Mouse (Mus musculus): ENCODE measurements around the gene Rnf31.
A peak's percentile ranks its signal among the peaks of the same experiment; 100 is the strongest.

Gene Rnf31

DNA sequence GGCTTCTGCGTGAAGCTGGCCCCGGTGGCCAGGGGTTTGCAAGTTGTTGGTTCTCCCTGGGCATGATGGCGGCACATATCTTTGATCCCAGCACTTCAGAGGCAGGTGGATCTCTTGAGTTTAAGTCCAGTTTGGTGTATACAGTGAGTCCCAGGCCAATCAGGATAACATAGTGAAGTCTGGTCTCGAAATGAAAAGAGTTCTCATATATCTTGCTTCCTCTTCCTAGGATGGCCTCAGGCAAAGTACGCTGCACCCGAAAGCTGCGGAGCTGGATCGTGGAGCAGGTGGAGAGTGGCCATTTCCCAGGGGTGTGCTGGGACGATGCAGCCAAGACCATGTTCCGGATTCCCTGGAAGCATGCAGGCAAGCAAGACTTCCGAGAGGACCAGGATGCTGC lies 13.3 kb downstream of the Rnf31 start:
- DNase-seq (ENCODE audit: low spot score), result no peak

DNA sequence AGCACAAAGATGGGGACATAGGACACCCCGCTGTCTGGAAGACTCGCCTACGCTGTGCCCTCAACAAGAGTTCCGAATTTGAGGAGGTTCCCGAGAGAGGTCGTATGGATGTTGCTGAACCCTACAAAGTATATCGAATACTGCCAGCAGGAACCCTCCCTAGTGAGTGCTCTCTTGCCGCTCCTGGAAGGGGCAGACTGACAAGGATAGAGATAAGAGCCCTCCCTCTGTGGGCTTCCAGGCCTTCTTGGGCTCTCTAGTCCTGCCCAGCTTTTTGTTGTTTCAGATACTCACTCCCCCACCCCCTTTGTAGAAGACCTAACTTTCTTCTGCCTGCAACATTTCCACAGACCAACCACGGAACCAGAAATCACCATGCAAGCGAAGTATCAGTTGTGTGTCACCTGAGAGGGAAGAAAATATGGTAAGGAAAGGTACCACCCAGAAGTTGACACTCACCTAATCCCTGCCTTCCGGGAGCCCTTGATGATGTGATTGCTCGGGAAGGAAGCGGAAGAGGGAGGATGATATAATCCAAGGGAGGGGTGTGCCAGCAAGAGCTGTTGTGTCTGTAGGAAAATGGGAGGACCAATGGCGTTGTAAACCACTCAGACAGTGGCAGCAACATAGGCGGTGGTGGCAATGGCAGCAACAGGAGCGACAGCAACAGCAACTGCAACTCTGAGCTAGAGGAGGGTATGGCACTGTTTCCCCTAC lies 14.4 kb downstream of the Rnf31 start:
- no peak for DNase-seq (ENCODE audit: low spot score)

DNA sequence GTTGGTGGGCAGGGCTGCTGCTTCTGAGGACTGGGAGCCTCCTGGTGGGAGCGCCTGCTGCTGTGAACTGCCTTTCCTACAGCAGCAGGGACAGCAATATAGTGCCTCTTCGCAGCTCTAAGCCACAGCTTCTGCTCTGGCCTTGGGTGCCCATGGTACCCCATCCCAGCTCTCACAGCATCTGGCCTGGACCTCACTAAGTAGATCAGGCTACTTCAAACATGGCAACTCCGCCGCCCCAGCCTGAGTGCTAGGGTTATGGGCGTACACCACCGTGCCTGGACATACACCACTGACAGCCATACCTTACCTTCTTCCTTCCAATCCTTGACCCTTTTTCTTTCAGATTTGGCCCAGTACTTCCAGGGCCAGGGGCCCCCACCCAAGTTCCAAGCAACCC lies 16.8 kb downstream of the Rnf31 start:
- DNase-seq (ENCODE audit: low spot score), result no peak

DNA sequence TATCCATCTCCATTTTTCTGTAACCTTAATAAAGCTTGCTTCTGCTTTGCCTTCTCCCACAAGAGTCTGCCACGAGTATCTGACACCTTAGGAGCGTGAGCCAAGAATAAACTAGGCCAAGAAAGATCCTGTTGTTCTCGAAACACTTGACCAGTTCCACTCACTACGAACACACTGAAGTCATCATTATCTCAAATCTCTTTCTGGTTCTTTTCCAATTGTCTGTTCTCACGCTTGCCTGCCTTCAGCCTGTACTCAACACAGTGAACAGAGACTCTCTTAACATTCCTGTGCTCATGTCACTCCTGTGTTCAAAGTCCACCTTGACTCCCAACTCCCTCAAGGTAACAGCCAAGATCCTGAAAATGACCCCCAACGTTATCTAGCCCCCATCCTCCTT lies 21.8 kb downstream of the Rnf31 start:
- no peak for DNase-seq (ENCODE audit: low spot score)

DNA sequence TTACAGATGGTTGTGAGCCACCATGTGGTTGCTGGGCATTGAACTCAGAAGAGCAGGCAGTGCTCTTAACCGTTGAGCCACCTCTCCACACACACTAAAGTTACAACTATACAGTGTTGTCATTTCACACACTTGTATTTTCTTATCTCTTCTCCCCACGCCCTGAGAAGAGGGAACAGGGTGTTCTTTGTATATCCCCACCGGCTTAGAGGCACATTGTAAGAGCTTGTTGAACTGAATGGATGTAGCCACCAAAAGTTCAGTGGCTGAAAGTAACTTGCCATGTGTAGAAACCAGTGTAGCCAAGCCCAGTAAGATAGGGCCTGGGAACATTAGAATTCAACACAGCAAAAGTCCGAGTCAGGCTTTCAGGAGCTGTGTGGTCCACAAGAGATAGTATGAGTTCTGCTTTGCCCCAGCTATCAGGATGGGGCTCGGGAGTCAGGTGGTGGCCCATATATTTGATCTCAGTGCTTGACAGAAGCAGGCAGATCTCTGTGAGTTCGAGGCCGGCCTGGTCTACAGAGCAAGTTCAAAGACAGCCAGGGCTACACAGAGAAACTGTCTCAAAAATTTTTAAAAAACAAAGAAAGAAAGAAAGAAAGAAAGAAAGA lies 23.2 kb downstream of the Rnf31 start:
- DNase-seq (ENCODE audit: low spot score), result no peak

DNA sequence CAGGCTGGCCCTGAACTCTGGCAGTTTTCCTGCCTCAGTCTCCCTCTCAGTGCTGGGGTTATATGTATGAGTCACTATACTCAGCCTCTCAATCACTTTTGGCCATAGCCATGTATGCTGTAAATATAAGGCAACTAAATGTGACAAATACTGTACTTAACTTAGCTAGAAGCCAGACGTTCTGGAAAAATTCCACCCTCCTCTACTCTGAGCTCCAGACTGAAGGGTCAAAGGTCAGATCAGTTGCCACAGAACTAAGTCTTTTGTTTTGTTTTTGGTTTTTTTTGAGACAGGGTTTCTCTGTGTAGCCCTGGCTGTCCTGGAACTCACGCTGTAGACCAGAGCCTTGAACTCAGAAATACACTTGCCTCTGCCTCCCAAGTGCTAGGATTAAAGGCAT lies 24.4 kb downstream of the Rnf31 start:
- no peak for DNase-seq (ENCODE audit: low spot score)

DNA sequence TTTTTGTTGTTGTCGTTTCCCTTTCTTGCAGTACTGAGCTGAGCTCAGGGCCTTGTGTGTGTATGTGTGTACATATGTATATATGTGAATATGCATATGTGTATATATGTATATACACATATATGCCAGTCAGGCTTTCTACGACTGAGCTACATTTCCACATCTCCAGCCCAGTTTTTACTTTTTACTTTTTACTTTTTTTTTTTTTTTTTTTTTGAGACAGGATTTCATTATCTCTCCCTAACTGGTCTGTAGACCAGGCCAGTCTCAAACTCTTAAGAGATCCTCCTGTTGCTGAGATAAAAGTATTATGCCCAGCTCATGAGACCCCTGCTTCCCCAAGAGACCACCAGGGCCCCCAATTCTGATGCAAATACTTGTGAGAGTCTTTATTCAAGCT lies 25.3 kb downstream of the Rnf31 start:
- DNase-seq (ENCODE audit: low spot score), result no peak

DNA sequence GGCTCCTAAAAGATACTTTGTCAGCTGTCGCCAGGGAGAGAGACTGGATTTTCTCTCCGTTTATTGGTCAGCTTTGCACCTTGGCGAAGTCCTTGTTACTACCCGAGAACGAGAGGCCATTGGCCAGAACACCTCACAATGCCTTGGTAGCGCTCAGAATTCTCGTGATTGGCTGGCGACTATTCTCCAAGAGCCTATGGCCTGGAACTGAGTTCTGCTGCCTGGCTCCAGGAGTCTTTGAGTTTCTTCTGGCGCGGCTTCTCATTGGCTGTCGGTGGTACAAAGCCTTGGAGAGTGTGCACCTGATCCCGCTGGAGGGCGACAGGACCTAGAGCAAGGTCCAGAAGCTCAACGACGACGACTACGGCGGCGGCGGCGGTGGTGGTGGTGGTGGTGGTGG lies 26.3 kb downstream of the Rnf31 start, which contains the start of gene Rec8:
Gene Rec8, plus strand, starts transcription at position 216 of the 400 bp plus-strand sequence.
- DNase-seq (ENCODE audit: low spot score), result peak; percentile 32

DNA sequence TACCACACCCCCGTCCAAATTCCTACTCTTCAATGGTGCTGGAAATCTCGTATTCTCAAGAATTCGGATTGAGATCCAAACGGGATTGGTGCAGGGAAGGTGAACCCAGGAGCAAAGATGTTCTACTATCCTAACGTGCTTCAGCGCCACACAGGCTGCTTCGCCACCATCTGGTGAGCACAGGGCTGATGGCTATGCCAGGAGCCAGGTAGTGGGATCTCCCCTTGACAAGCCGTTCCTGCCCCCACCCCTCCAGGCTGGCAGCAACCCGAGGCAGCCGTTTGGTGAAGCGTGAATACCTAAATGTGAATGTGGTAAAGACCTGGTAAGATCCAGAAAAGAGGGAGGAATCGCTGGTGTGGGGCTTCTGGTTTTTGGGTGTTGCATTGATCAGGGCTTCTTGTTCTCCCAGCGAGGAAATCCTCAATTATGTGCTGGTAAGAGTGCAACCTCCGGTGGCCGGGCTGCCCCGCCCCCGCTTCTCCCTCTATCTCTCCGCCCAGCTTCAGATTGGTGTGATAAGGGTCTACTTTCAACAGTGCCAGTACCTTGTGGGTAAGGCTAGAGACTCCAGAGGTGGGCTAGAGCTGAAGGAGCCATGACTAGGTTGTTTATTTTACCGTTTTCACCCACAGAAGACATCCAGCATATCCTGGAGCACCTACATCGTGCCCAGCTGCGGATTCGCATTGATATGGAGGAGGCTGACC lies 27.1 kb downstream of the Rnf31 start:
- DNase-seq (ENCODE audit: low spot score), result no peak

DNA sequence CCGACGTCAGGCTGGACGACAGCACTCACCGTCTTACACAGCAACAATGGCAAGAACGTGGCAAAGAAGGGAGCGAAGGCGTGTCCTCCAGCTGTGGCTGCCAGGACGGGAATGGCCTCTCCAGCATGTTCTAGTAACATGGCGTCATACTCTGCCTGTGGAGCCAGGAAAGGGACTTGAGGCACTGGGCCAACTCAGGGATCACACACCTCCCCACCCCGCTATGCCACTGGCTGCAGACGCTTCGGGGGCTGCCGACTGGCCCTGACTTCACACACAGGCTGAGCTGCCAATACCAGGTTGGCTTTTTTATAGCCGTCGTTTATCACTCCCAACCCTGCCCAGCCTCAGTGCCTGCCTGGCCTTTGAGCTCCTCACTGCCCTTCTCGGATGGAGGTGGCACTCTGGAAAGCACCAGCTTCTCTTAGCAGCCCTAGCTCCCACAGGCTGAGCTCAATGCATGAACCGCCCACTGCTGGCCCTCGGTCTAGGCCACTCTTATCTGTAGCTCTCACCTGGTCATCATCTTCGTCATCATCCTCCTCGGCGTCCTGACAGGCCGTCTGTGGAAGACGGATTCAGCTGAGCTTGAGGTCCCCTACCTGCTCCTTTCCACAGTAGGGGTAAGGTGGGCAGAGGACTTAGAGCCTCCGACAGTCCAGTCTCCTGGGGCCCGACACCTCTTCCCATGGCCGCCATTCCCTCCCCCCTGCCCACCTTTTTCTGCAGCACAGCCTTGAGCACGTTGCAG lies 36.7 kb downstream of the Rnf31 start:
- DNase-seq (ENCODE audit: low spot score), result no peak

DNA sequence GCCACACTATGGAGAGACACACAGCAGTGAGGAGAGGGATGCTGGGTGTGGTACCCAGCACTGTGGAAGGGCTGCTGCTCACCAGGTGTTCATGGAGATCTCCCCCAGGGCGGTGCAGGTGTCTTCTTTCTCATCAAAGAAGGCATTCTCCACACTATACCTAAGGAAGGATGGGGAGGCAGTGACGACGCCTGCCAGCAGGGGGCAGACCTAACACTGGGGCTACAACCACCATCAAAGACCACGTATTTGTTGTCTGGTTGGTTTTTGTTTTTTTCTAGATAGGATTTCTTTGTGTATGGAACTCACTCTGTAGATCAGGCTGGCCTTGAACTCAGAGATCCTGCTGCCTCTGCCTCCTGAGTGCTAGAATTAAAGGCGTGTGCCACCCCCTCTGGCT lies 37.8 kb downstream of the Rnf31 start:
- DNase-seq (ENCODE audit: low spot score), result peak; percentile 32

DNA sequence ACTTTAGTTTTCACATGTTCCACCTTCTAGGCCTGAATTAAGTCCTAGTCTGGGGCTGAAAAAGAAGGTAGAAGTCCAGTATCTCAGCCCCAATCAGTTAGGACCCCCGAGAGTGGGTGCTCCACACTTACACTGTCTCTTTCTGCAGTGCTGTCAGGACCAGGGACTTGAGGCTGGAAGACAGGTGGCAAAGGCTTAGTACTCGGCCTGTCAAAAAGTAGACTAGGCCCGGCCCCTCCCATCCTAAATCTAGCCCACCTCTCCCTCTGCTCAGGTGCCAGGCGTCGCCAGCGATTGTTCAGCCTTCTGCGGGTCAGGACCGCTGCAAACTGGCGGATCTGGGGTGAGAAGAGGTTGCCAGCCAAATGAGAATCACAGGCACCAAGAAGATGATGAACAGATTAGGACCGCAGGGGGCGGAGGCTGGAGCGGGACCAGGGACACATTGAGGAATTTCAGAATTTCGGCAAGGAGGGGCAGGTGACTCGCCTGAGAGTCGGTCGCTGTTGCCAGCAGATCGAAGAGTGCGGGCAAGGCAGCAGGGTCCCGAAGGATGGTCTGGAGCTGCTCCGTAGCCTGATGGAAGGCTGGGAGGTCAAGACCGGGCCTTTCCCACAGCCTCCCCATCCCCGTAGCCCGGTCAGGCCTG lies 43.5 kb downstream of the Rnf31 start:
- peak; percentile 37 for DNase-seq (ENCODE audit: low spot score)

DNA sequence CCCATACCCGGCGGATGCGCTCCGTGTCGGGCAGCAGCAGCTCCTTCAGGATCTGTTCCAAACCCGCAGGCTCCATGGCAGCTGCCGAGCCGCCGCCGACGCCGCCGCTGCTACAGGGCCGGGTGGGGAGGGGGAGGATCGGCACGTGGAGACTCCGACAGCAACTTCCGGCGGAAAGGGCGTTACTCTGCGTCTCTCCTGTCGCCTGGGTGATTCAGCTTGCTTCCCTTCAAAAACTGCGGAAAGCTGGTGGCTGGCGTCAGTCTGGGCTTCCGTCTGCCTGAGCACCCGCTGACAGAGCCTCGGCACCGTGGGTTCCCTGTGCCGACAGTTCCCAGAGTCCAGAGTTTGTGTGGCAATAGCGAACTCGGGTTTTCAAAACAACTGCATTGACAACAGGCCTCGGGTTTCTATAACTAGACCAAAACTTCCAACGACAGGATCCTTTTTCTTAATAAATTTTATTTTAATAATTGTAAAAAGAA lies 44.1 kb downstream of the Rnf31 start, which contains the start of gene Ipo4:
Gene Ipo4, minus strand, starts transcription at position 435 of the 485 bp plus-strand sequence.
- peak; percentile 82 for DNase-seq (ENCODE audit: low spot score)

DNA sequence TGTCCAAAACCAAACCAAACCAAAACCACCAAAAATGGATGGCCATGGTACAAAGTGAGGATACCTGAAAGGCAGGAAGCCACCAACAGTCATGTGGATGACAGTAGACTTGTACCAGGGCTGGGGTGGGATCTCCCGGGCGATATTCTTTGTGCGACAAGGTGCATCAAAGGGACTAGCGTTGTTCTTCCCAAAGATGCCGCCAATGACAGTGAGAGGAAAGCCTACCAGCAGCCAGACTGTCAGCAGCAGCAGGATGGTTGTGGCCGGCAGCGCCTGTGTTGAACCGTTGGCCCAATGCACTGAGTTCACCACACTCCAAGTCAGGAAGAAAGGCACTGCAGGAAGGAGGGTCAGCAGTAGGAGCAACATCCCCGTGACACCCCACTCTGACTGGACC lies 46.3 kb downstream of the Rnf31 start, which contains the start of gene Gm49378:
Gene Gm49378, minus strand, starts transcription at position 101 of the 400 bp plus-strand sequence.
- no peak for DNase-seq (ENCODE audit: low spot score)

DNA sequence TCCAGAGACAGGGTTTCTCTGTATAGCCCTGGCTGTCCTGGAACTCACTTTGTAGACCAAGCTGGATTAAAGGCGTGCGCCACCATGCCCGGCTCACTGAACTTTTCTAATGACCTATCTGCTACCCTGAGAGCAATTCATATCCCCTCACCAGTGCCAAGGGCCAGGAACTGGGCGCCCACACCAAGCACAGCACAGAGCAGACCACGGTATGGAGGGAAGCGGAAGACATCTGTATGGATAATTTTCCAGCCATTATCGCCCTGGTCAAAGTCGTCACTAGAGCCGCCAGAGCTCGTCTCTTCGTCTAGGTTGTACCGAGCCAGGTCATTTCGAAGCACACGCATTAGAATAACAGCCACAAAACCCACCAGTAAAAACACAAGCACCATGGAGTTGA lies 49.3 kb downstream of the Rnf31 start:
- no peak for DNase-seq (ENCODE audit: low spot score)

DNA sequence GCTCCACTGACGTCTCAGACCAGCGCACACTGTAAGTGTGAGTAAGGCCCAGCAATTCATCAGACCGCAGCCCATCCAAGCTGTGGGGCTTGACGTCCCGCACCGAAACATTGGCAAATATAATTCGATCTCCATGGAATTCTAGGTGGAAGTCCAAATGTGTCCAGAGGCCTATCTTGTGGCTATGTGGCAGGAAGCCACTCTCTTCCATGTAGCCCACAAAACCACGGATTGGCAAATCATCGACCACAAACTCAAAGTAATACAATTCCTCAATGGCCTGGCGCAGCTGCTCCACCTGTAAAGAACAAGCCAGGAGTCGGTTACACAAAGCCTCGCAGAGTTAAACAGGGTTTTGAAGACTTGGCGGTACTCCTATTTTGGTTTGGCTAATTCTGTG lies 49.8 kb downstream of the Rnf31 start:
- no peak for DNase-seq (ENCODE audit: low spot score)

DNA sequence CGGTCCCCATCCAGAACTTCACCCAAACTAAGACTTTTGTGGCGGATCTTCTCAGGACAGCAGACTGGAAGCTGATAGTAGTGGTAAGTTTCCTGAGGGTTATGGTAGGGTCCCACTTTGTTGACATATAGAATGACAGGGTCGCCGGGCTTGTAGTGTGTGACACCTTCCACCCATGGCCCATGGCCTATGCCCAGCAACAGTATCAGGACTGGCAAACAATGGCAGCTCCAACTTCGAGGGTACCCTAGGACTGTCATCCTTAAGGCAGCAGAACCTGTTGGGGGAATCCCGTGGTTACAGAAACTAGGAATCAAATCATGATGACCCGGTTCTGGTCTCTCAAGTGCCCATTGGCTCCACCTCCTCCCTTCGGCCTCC lies 51.2 kb downstream of the Rnf31 start:
- no peak for DNase-seq (ENCODE audit: low spot score)

DNA sequence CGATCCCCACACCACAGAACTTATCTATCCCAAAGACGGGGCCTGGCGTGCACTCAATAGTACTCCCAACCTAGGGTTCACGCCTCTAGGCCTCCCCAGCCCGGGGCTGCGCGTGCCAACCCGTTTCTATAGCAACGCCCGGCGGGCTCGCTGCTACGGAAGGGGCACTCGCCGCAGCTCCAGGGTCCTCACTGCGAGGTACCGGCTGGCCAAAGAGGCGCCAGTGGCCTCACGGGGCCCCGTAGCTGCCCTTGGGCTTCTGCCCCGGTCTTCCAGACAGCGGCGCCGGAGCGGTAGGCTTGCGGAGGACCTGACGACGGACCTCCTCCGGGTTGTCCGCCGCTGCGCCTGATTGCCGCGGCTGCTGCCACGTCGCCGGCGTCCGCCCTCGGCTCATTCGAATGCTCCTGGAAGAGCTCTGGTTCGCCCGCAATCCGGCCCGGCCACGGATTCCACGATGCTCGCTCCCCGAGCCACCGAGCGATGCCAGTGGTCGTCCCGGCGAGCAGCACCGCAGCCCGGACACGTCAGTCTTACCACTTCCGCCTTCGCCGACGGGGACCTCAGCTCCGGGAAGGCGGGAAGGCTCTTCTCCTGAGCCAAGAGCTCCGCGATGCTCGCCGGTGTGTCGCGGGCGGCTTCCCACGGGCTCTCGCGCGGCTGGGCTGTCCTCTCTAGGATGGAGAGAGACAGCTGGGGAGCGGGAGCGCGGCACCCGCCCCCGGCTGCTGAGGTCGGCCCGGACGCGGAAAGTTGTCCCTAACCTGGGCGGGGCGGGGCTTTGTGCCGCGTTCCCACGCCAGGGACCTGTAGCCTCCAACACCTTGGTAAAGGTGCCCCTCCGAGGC lies 51.8 kb downstream of the Rnf31 start, which contains the start of gene Tm9sf1:
Gene Tm9sf1, minus strand, starts transcription at position 747 of the 848 bp plus-strand sequence.
- DNase-seq (ENCODE audit: low spot score), result peak; percentile 89

DNA sequence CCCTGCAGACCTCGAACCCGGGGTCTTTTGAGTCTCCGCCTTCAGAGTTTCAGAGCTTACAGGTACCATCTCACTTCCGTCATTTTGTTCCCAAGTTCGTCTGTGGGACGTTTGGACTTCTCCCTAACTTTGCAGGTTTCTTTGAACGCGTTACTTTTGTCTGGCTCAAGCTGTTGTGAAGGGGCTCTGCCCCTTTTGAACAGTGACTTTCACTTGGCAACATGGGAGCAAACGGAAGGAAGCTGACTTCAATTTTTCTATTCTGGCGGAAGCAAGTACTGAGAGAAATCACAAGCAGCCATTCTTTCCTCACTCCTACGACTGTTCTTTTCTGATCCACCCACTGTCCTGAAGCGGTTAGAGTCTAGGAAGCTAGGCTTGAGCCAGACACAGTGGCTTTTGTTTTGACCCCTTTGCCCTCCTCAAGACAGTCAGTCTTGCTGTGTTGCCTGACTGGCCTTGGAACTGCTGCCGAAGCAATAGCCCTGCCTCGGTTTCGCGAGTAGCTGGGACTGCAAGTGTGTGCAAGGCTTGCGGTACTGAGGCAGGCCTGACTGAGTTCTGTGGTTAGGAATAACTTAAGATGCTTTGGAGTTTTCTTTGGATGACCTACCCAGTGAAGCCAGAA lies 52.9 kb downstream of the Rnf31 start:
- DNase-seq (ENCODE audit: low spot score), result no peak

DNA sequence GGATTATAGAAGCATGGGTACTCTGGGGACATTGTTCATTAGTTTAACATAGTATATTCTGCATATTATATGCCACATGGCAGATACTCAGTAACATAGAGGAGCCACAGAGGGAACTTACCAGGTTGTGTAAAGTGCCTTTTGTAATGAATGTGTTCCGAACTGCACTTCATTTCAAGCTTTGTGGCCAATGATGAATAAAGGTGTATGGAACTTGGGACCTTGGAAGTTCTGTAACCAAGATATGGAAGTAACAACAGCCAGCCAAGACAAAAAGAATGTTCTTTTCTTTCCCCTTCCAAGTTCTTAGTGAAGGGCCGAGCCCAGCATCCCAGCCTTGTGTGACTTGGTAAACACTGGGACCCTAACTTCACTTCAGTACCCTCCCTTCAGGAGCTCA lies 58.4 kb downstream of the Rnf31 start, which contains the start of gene Tssk4:
Gene Tssk4, plus strand, starts transcription at position 301 of the 400 bp plus-strand sequence.
- DNase-seq (ENCODE audit: low spot score), result no peak
